Mouse (Mus musculus) lung, postnatal 0 days (tissue): ENCODE results near the gene Eno2. TPM values are rescaled to one million over a fixed set of nuclear protein-coding genes. Genes with fewer than 3 reads are reported as not detected.
"Not testable (repeated sequence)": the region's sequence is repeated elsewhere in the genome, so short reads cannot be mapped to it uniquely, and the experiment has no call there.

Source experiments
- ATAC-seq: fragments of 200-750 bp; cut with Nextera tagmentation; 2 replicates; pipeline ENCODE4 v1.8.0; 2017; ENCODE audit warnings: moderate library complexity
- DNase-seq: peaks from one replicate; pipeline ENCODE4 v3.0.0-alpha.2; 2016; ENCODE audit warnings: low spot score
- H3K27ac ChIP-seq: fragments of 300-500 bp; sonication (generic); 2 replicates; pipeline ENCODE4 v1.5.1; 2014; ENCODE audit warnings: antibody characterized with exemption, mild to moderate bottlenecking, low read length, mixed read lengths
- H3K27me3 ChIP-seq: fragments of 300-500 bp; sonication (generic); replicated peaks from 2 replicates; pipeline ENCODE4 v1.6.1; 2014; ENCODE audit warnings: low read length, mixed read lengths; ENCODE audit not compliant: insufficient read depth
- H3K36me3 ChIP-seq: fragments of 300-500 bp; sonication (generic); 2 replicates; pipeline ENCODE4 v1.6.1; 2014; ENCODE audit warnings: low read length, mixed read lengths; ENCODE audit not compliant: insufficient read depth
- H3K4me1 ChIP-seq: fragments of 300-500 bp; sonication (generic); 2 replicates; pipeline ENCODE4 v1.6.1; 2014; ENCODE audit warnings: antibody characterized with exemption, low read depth, low read length, mixed read lengths; ENCODE audit not compliant: insufficient read depth
- H3K4me2 ChIP-seq: fragments of 300-500 bp; sonication (generic); replicated peaks from 2 replicates; pipeline ENCODE4 v1.6.1; 2014; ENCODE audit warnings: low read depth, mild to moderate bottlenecking, low read length, moderate library complexity, mixed read lengths
- H3K4me3 ChIP-seq: fragments of 300-500 bp; sonication (generic); 2 replicates; pipeline ENCODE4 v1.5.1; 2014; ENCODE audit warnings: low read depth, low read length
- H3K9ac ChIP-seq: fragments of 300-500 bp; sonication (generic); replicated peaks from 2 replicates; pipeline ENCODE4 v1.6.1; 2014; ENCODE audit warnings: low read depth, mild to moderate bottlenecking
- H3K9me3 ChIP-seq: fragments of 300-500 bp; sonication (generic); 2 replicates; pipeline ENCODE4 v1.6.1; 2016; ENCODE audit warnings: low read length, mixed read lengths
- CTCF ChIP-seq: IDR thresholded peaks from 2 replicates; pipeline ENCODE4 v1.5.1; 2016; ENCODE audit warnings: antibody characterized with exemption, mild to moderate bottlenecking
- EP300 ChIP-seq: IDR thresholded peaks from 2 replicates; pipeline ENCODE4 v1.6.1; 2016; ENCODE audit warnings: antibody characterized with exemption, mild to moderate bottlenecking, control low read depth
- WGBS: fragments of 180-500 bp; shearing (Covaris S2); extraction: QIAGEN DNeasy Blood & Tissue Kit; methylation state at CpG from one replicate; pipeline ENCODE4 v1.1.7; 2014; 5-methylcytosine and 5-hydroxymethylcytosine counted together
- polyA plus RNA-seq: library from polyadenylated mRNA; unstranded; fragments of >200 nt; fragmentation: Nextera tagmentation; extraction: Ambion mirVana; gene quantifications from 2 replicates; pipeline ENCODE4 v1.2.1, GENCODE M21; 2015

Eno2 gene
- polyA plus RNA-seq, 1 experiment from 2014 or later = 1.5 TPM

DNA sequence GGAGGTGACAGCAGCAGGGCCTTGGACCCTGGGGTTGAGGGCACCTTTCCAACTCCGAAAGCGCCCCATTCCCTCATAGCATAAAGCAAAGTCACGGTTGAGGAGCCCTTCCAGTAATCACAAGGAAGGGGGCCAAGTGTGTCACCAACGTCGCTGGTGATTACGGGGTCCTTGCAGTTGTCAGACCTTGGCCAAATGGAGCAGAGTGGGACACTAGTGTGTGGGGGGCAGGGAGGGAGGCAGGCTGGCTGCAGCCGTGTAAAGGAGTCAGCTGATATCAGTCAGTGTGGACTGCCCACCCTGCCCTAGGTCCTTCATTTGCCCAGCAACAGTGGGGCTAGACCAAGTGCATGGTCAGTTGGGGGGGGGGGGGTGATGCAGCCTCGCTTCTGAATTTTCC is 45.0 kb upstream of the Eno2 start:
- Histone ChIP-seq H3K27me3 (no peaks in the 10 kb centered on the region), H3K4me2 (peak overlapping the region; percentile 84), H3K9me3 (no peaks in the 10 kb centered on the region), H3K4me3 (peak overlapping the region; percentile 52), H3K9ac (no peak overlapping the region), H3K27ac (no peak overlapping the region), H3K4me1 (peaks cover 10% of the 10 kb centered on the region; the same call in 1 of the 2 replicates), H3K36me3 (peaks cover 12% of the 10 kb centered on the region; the same call in 1 of the 2 replicates)
- DNase-seq (no peak), ATAC-seq (peak; percentile 21)
- WGBS = 31% methylated on average over 8 of the region's 8 CpGs
- no peak for TF ChIP-seq CTCF
- no peak for TF ChIP-seq EP300

DNA sequence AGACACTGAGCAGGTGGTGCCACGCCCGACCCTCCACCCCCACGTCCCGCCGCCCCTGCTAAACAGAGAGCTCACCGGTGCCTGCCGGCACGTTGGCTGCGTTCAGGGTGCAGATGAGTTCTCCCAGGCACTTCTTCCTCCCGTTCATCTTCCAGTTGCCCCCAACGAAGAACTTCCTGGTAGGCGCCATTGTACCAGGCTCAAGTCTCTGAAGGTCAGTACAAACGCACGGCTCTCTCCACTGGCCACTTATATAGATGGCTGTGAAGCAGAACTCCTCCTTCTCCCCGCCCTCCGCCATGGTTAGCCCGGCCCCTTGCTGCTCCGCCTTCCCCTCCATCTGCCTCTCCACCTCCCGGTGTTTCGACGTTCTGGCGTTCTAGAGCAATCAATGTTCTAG is 44.5 kb upstream of the Eno2 start, which contains the start of gene Tpi1:
Gene Tpi1 (minus strand): TSS at position 364 of the 400 bp plus-strand sequence.
- H3K4me3 ChIP-seq = peak within 1 kb of the TSS; percentile 52
- DNase-seq = peak; percentile 98
- ATAC-seq = peak; percentile 94
- peak within 1 kb of the TSS; percentile 50 for H3K9ac ChIP-seq
- WGBS = under 1% methylated on average over 22 of the region's 22 CpGs
- peak within 1 kb of the TSS; percentile 67 for H3K27ac ChIP-seq
- H3K27me3 ChIP-seq = no peaks in the 10 kb centered on the region
- no peaks in the 10 kb centered on the region for H3K9me3 ChIP-seq
- peak within 1 kb of the TSS; percentile 84 for H3K4me2 ChIP-seq
- TF ChIP-seq EP300 = no peak
- no peak for TF ChIP-seq CTCF
- H3K36me3 ChIP-seq = peaks cover 6% of the 10 kb centered on the region; the same call in 1 of the 2 replicates
- H3K4me1 ChIP-seq = peaks cover 10% of the 10 kb centered on the region; the same call in 1 of the 2 replicates

DNA sequence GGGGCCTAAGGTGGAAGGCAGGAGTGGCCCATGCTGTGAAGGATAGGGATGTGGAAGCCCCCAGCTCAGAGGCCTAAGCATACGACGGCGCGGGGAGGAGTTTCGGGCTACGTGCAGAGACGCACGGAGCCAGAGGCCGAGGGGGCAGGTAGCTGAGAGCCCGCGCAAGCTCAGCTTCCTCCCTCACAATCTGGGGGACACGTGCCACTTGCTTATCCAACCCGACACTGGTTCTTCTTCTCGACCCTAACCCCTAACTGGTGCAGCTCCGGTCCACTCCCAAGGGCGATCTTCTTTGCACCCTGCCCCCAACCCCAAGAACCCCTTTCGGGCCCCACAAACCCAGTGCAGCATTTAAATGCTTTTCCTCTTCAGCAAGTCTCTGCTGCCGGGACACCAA is 44.0 kb upstream of the Eno2 start:
- H3K9ac ChIP-seq = peak overlapping the region; percentile 50
- peak overlapping the region; percentile 52 for H3K4me3 ChIP-seq
- H3K4me2 ChIP-seq = peak overlapping the region; percentile 84
- 0 out of 2 replicates have a peak, but pooled peaks cover 5% of the 10 kb centered on the region for H3K36me3 ChIP-seq
- H3K27ac ChIP-seq = peak overlapping the region; percentile 67
- TF ChIP-seq EP300 = no peak
- no peak for TF ChIP-seq CTCF
- peak; percentile 25 for ATAC-seq
- DNase-seq = peak; percentile 71
- H3K4me1 ChIP-seq = peaks cover 10% of the 10 kb centered on the region; the same call in 1 of the 2 replicates
- WGBS = 0% methylated on average over 18 of the region's 18 CpGs
- no peaks in the 10 kb centered on the region for H3K27me3 ChIP-seq
- H3K9me3 ChIP-seq = no peaks in the 10 kb centered on the region

DNA sequence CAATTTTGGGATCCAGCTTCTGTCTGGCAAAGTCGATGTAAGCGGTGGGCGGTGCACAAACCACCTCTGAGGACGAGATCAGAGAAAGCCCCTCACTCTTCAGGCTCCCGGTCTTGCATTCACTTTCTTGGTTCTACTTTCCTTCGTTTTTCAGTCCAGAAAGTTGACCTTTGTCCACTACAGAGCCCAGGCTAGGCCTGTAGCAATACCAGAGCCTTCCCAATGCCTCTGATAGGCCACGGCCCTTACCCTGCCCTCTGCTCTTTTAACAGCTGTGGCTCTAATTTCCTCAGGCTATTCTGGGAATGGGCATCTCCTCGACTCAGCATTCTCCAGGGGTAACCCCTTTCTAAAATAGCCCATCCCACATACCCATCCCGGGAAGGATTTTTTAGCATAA is 43.4 kb upstream of the Eno2 start:
- TF ChIP-seq CTCF = no peak
- TF ChIP-seq EP300 = no peak
- 21% methylated on average over 9 of the region's 9 CpGs for WGBS
- Histone ChIP-seq H3K9ac (peak overlapping the region; percentile 50; the same call in 1 of the 2 replicates), H3K27me3 (no peaks in the 10 kb centered on the region), H3K27ac (0 out of 2 replicates have a peak overlapping the region, but pooled peaks have one; percentile 67), H3K9me3 (no peaks in the 10 kb centered on the region), H3K4me3 (peak overlapping the region; percentile 52), H3K36me3 (0 out of 2 replicates have a peak, but pooled peaks cover 5% of the 10 kb centered on the region), H3K4me2 (peak overlapping the region; percentile 84), H3K4me1 (peaks cover 10% of the 10 kb centered on the region; the same call in 1 of the 2 replicates)
- DNase-seq (no peak), ATAC-seq (no peak)

DNA sequence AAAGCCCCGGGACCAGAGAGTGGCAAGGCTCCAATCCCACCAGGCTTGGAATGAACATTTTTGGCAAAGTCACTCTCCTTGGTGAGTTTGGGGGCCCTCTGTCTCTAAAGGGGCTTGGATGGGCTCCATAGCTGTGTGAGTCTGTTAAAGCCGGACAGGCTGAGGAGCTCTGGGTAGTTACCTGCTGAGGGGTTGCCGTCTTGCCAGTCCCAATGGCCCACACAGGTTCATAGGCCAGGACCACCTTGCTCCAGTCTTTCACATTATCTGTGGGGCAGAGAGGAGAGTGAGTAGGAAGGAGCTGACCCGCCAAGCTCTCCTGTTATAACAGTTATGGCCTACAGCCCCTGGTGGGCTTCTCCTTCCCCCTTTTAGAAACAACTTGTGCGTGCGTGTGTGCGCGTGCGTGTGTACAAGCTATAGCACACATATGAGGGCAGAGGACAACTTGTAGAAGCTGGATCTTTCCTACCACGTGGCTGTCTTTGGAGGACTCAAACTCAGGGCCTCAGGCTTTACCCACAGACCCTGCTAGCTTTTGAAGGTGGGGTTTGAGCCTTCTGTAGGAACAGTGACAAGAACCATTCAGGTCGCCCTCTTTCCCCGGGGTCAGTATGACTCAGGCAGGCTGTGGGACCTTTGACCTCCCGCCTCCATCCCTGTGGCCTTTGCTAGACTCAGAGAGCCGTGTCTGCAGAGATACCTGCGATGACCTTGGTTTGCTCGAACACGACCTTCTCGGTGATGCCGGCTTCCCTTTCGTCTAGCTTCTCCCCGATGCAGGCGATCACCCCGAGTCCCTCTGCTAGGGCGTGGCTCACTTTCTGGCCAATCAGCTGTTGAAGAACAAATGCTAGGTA is 42.5 kb upstream of the Eno2 start:
- Histone ChIP-seq H3K4me1 (peaks cover 10% of the 10 kb centered on the region; the same call in 1 of the 2 replicates), H3K9me3 (no peaks in the 10 kb centered on the region), H3K27me3 (no peaks in the 10 kb centered on the region), H3K36me3 (no peaks in the 10 kb centered on the region), H3K9ac (no peak overlapping the region), H3K27ac (no peak overlapping the region), H3K4me3 (no peak overlapping the region), H3K4me2 (peak overlapping the region; percentile 84; the same call in 1 of the 2 replicates)
- DNase-seq (no peak), ATAC-seq (no peak)
- TF ChIP-seq CTCF (no peak), EP300 (no peak)
- WGBS = 72% methylated on average over 24 of the region's 24 CpGs

DNA sequence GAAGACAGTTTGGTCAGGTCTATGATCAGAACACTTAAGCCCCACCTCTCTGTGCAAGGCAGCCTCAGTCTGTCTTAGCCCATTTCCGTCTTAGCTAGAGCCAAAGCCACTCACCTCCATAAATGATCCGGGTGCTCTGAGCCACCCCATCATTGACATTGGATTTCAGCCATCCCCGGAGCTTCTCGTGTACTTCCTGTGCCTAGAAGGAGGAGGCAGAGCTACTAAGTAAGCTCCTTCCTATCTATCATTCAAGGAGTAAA is 41.9 kb upstream of the Eno2 start:
- Histone ChIP-seq H3K4me2 (no peak overlapping the region), H3K9ac (no peak overlapping the region)
- no peak for ATAC-seq

DNA sequence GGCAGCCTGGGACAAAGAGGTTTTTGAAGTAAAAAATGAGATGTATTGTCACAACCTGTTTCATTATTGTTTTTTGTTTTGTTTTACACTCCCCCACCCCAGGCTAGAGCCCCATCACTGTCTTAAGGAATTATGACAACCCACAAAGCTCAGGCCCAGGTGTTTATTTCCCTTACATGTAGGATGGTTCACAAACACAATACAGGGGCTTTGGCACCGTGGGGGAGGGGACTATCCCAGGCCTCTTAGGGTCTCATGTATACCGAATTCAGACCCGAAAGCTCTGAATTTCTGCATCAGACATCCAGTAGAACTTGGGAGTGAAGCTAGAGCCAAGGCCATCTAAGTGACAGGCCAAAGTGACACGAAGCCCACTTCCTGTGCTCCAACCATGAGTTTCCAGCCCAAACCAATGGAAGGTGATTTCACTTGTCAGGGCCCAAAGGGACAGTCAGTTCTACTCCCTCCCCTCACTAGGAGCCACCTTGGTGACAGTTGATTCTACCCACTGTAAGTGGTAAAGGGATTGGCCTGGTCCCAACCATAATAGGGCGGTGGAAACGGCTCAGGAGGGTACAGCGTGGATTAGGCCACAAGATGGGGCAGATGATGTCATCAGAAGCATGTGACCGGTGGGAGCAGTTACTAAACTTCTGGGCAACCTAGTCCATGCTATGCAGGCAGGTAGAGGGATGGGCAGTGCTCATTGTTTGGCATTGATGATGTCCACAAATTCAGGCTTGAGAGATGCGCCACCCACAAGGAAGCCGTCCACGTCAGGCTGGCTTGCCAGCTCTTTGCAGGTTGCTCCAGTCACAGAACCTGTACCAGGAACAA is 41.3 kb upstream of the Eno2 start:
- H3K9ac ChIP-seq, H3K36me3 ChIP-seq, H3K4me3 ChIP-seq, H3K4me2 ChIP-seq, DNase-seq, H3K27me3 ChIP-seq, H3K27ac ChIP-seq, ATAC-seq, H3K9me3 ChIP-seq: not testable (repeated sequence)
- 74% methylated on average over 9 of the region's 11 CpGs for WGBS
- peaks cover 13% of the 10 kb centered on the region for H3K4me1 ChIP-seq

More for the DNA sequence above, 41.9 kb upstream of the Eno2 start:
- H3K4me3 ChIP-seq = no peak overlapping the region
- no peaks in the 10 kb centered on the region for H3K36me3 ChIP-seq
- WGBS = 63% methylated on average over 4 of the region's 4 CpGs
- peaks cover 12% of the 10 kb centered on the region for H3K4me1 ChIP-seq
- no peak overlapping the region for H3K27ac ChIP-seq
- no peaks in the 10 kb centered on the region for H3K9me3 ChIP-seq
- DNase-seq = no peak
- H3K27me3 ChIP-seq = no peaks in the 10 kb centered on the region
- TF ChIP-seq CTCF = no peak
- no peak for TF ChIP-seq EP300
